Mouse (Mus musculus) G1E (cell line): ENCODE data around the gene Dop1a.

ENCODE experiments used
- CTCF ChIP-seq: IDR thresholded peaks from 2 replicates; pipeline ENCODE4 v1.5.1; 2012; ENCODE audit warnings: low read depth, low read length, inconsistent platforms, mixed read lengths
- GATA1 ChIP-seq: IDR thresholded peaks from 2 replicates; pipeline ENCODE4 v1.6.1; 2012; ENCODE audit warnings: borderline replicate concordance, low read length, inconsistent platforms, mixed read lengths
- GATA2 ChIP-seq: IDR thresholded peaks from 2 replicates; pipeline ENCODE4 v1.6.1; 2012; ENCODE audit warnings: low read depth, low read length, inconsistent platforms, borderline replicate concordance

DNA sequence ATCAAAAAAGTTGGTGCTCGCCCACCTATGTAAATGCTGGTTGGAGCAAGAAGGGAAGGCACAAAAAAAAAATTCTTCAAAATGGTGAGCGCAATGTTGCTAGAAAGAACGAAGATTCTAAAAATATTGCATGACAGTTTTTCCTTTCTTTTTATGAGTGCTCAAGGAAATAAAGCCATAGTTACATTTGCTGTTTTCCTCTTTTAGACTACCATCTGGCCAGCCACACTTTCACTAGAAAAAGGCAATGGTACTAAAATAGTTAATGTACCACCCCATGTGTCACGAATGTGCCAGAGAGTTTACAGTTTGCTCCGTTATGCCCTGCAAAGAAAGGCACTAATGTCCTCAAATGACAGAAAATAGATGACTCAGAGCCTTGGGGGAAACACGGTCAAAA, 47.6 kb upstream of the Dop1a start:
- TF ChIP-seq CTCF (no peak), GATA1 (no peak), GATA2 (no peak)
